Mouse (Mus musculus) thymus, postnatal 36 days (tissue): ENCODE data around the gene Arfgap3.
"Not testable (repeated sequence)": the region's sequence is repeated elsewhere in the genome, so short reads cannot be mapped to it uniquely, and the experiment has no call there.

Experiments
- DNase-seq, 2 experiments: peaks; one replicate each; pipeline ENCODE4 v3.0.0; 2022; ENCODE audit warnings: mixed read lengths in 2 of 2

The Arfgap3 gene

GRCm38 (mm10) chr15:83349954-83350711, at the start of gene Arfgap3:
Gene Arfgap3 (minus strand): TSS chr15:83350247.
- DNase-seq: peak; percentile 92 to 94

- DNase-seq: no peak
Observed at GRCm38 (mm10) chr15:83392722-83393121, 42.7 kb upstream of the Arfgap3 start.

- no peak for DNase-seq
Observed at GRCm38 (mm10) chr15:83387911-83388310, 37.9 kb upstream of the Arfgap3 start.

- no peak for DNase-seq
Observed at GRCm38 (mm10) chr15:83383633-83384032, 33.6 kb upstream of the Arfgap3 start.

- DNase-seq: no peak
Observed at GRCm38 (mm10) chr15:83383136-83383535, 33.1 kb upstream of the Arfgap3 start.

- DNase-seq: no peak
Observed at GRCm38 (mm10) chr15:83382467-83382866, 32.4 kb upstream of the Arfgap3 start.

GRCm38 (mm10) chr15:83377153-83377552, 27.1 kb upstream of the Arfgap3 start:
- DNase-seq: no peak

GRCm38 (mm10) chr15:83375136-83375535, 25.1 kb upstream of the Arfgap3 start:
- DNase-seq: peak in 1 of 2 experiments; percentile 8

- DNase-seq: no peak
Observed at GRCm38 (mm10) chr15:83374076-83374475, 24.0 kb upstream of the Arfgap3 start.

GRCm38 (mm10) chr15:83368702-83369101, 18.7 kb upstream of the Arfgap3 start:
- not testable (repeated sequence) for DNase-seq

GRCm38 (mm10) chr15:83368261-83368660, 18.2 kb upstream of the Arfgap3 start:
- no peak for DNase-seq

- DNase-seq: peak; percentile 23 to 52
Observed at GRCm38 (mm10) chr15:83366933-83367552, 17.0 kb upstream of the Arfgap3 start.

- no peak for DNase-seq
Observed at GRCm38 (mm10) chr15:83365697-83366096, 15.7 kb upstream of the Arfgap3 start.

- no peak for DNase-seq
Observed at GRCm38 (mm10) chr15:83364194-83364593, 14.1 kb upstream of the Arfgap3 start.

- not testable (repeated sequence) for DNase-seq
Observed at GRCm38 (mm10) chr15:83362813-83363212, 12.8 kb upstream of the Arfgap3 start.

GRCm38 (mm10) chr15:83360899-83361298, 10.9 kb upstream of the Arfgap3 start:
- DNase-seq: not testable (repeated sequence)

GRCm38 (mm10) chr15:83360140-83360539, 10.1 kb upstream of the Arfgap3 start:
- no peak for DNase-seq

GRCm38 (mm10) chr15:83358476-83358875, 8.4 kb upstream of the Arfgap3 start:
- DNase-seq: no peak

- no peak for DNase-seq
Observed at GRCm38 (mm10) chr15:83351546-83351945, 1.5 kb upstream of the Arfgap3 start.

- DNase-seq: no peak
Observed at GRCm38 (mm10) chr15:83350859-83351258, 812 bp upstream of the Arfgap3 start.

GRCm38 (mm10) chr15:83349225-83349953, 658 bp downstream of the Arfgap3 start:
- DNase-seq: peak in 1 of 2 experiments; percentile 7

- DNase-seq: no peak
Observed at GRCm38 (mm10) chr15:83348747-83349146, 1.3 kb downstream of the Arfgap3 start.

GRCm38 (mm10) chr15:83345898-83346529, 4.0 kb downstream of the Arfgap3 start:
- no peak for DNase-seq
